Mouse (Mus musculus): ENCODE measurements around the gene Cacna1d. TPM values are rescaled to one million over a fixed set of nuclear protein-coding genes. Genes with fewer than 3 reads are reported as not detected.

The Cacna1d gene
- total and polyA plus RNA-seq, 3 experiments: 0.04 to 0.30 (median 0.22) TPM

DNA sequence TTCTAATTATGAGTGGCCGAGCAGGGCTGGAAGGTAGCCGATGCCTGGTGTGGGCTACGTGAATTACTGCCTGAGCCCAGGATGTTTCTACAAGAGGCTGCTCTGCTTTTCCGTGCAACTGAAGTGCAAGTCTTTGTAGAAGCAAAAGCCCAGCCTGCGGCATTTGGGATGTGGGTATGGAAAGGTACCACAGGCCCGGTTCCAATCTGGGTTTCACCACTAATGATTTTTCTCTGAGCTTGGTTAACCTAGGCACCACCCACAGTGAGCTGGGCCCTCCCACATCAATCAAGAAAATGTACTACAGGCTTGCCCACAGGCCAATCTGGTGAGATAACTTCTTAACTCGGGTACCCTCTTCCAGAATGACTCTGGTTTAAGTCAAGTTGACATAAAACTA is 163.8 kb downstream of the Cacna1d start:
- TF ChIP-seq CTCF (IDR thresholded peaks at IDR 0.05; ENCODE audit: low read depth, low read length): no peak
- no peak for TF ChIP-seq GATA1 (IDR thresholded peaks at IDR 0.05; ENCODE audit: borderline replicate concordance, low read length)
- no peak for TF ChIP-seq GATA2 (IDR thresholded peaks at IDR 0.05; ENCODE audit: borderline replicate concordance, low read depth, low read length)
- no peak for TF ChIP-seq TAL1 (conservative IDR thresholded peaks at IDR 0.05; ENCODE audit: low read depth, low read length)
- TF ChIP-seq POLR2AphosphoS5 (IDR thresholded peaks at IDR 0.05; ENCODE audit: insufficient replicate concordance, low read depth, low read length): no peak
- H3K36me3 ChIP-seq (replicated peaks): no peaks in the 10 kb centered on the region

DNA sequence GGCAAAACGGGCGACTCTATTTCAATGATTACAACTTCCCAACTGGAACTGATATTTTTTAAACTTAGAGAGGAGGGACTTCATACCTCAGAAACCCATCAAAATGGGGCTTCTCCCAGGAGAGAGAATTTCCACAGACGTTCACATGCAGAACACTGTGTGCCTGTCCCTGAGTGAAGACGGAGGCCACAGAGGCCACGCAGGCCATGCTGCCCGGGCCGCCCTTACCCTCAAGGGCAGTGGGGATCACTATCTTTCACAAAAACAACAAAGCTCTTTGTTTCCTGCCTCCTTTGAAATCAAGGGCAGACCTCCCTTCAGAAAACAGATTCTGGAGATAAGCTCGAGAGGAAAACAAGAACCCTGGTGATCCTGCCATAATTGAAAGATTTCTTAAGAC is 164.2 kb downstream of the Cacna1d start:
- peaks cover 5% of the 10 kb centered on the region for H3K27me3 ChIP-seq (ENCODE audit: insufficient read depth, low read length)
- DNase-seq (ENCODE audit: low spot score): no peak
- no peak for ATAC-seq (ENCODE audit: extremely low read depth, insufficient number of reproducible peaks, low FRiP score, poor library complexity, severe bottlenecking)
- no peaks in the 10 kb centered on the region for H3K9me3 ChIP-seq (replicated peaks)
- TF ChIP-seq TAL1 (conservative IDR thresholded peaks at IDR 0.05; ENCODE audit: low read depth, low read length): no peak
- no peak for TF ChIP-seq GATA2 (IDR thresholded peaks at IDR 0.05; ENCODE audit: borderline replicate concordance, low read depth, low read length)
- no peak for TF ChIP-seq CTCF (IDR thresholded peaks at IDR 0.05; ENCODE audit: low read depth, low read length)
- H3K36me3 ChIP-seq (replicated peaks): no peaks in the 10 kb centered on the region
- H3K4me1 ChIP-seq (ENCODE audit: insufficient read depth, low read depth, low read length): no peaks in the 10 kb centered on the region
- no peak overlapping the region for H3K4me3 ChIP-seq (ENCODE audit: low read depth, low read length)

More for the DNA sequence above, 163.8 kb downstream of the Cacna1d start:
- H3K27me3 ChIP-seq (ENCODE audit: insufficient read depth, low read length): peaks cover 4% of the 10 kb centered on the region
- H3K4me1 ChIP-seq (ENCODE audit: insufficient read depth, low read depth, low read length): no peaks in the 10 kb centered on the region
- no peak for DNase-seq (ENCODE audit: low spot score)
- ATAC-seq (ENCODE audit: extremely low read depth, insufficient number of reproducible peaks, low FRiP score, poor library complexity, severe bottlenecking): no peak
- no peaks in the 10 kb centered on the region for H3K9me3 ChIP-seq (replicated peaks)
- H3K4me3 ChIP-seq (ENCODE audit: low read depth, low read length): no peak overlapping the region

DNA sequence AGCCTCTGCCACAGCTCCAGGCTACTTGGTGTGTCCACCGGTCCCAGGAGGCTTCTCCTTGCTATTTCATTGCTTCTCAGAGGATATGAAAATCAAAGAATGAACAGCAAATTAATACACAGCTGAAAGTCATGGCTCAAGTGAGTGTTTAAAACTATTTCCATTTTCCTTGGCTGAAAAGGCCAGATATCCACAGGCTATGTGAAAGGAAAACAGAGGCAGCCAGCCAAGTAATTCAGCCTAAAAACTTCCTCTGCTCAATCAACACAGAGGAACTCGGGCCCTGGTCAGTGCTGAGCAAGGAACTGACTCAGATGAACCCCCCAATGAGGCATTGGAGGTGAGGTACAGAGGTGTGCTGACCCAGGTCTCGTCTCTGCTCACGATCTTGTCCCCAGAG is 165.0 kb downstream of the Cacna1d start:
- DNase-seq (ENCODE audit: low spot score) (no peak), ATAC-seq (ENCODE audit: extremely low read depth, insufficient number of reproducible peaks, low FRiP score, poor library complexity, severe bottlenecking) (no peak)
- H3K4me3 ChIP-seq (ENCODE audit: low read depth, low read length): no peak overlapping the region
- TF ChIP-seq TAL1 (conservative IDR thresholded peaks at IDR 0.05; ENCODE audit: low read depth, low read length) (no peak), POLR2AphosphoS5 (IDR thresholded peaks at IDR 0.05; ENCODE audit: insufficient replicate concordance, low read depth, low read length) (no peak), CTCF (IDR thresholded peaks at IDR 0.05; ENCODE audit: low read depth, low read length) (no peak), GATA1 (IDR thresholded peaks at IDR 0.05; ENCODE audit: borderline replicate concordance, low read length) (no peak), GATA2 (IDR thresholded peaks at IDR 0.05; ENCODE audit: borderline replicate concordance, low read depth, low read length) (no peak)
- H3K4me1 ChIP-seq (ENCODE audit: insufficient read depth, low read depth, low read length): no peaks in the 10 kb centered on the region
- H3K9me3 ChIP-seq (replicated peaks): no peaks in the 10 kb centered on the region
- peaks cover 5% of the 10 kb centered on the region for H3K27me3 ChIP-seq (ENCODE audit: insufficient read depth, low read length)
- H3K36me3 ChIP-seq (replicated peaks): no peaks in the 10 kb centered on the region

DNA sequence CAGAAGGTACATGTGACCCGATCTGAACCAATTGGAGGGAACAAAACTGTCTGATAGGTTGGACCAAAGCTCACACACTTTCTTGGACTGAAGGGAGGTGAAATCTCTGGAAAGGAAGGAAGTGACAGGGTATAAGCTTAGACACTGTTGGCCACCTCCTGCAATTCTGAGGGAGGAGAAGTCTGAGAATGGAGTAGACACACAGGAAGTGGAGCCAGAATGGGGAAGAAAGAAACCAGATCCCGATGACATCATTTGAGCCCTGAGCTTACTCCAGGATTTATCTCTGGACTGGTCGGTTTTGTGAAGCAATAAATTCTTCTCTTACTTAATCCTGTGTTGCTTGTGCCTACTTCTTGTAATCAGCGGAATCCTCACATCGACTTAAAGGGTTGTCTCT is 166.3 kb downstream of the Cacna1d start:
- Histone ChIP-seq H3K4me1 (ENCODE audit: insufficient read depth, low read depth, low read length) (no peaks in the 10 kb centered on the region), H3K4me3 (ENCODE audit: low read depth, low read length) (no peak overlapping the region), H3K27me3 (ENCODE audit: insufficient read depth, low read length) (peaks cover 3% of the 10 kb centered on the region), H3K9me3 (replicated peaks) (no peaks in the 10 kb centered on the region), H3K36me3 (replicated peaks) (no peaks in the 10 kb centered on the region)
- TF ChIP-seq CTCF (IDR thresholded peaks at IDR 0.05; ENCODE audit: low read depth, low read length) (no peak), GATA2 (IDR thresholded peaks at IDR 0.05; ENCODE audit: borderline replicate concordance, low read depth, low read length) (no peak), GATA1 (IDR thresholded peaks at IDR 0.05; ENCODE audit: borderline replicate concordance, low read length) (no peak)
- ATAC-seq (ENCODE audit: extremely low read depth, insufficient number of reproducible peaks, low FRiP score, poor library complexity, severe bottlenecking): no peak
- DNase-seq (ENCODE audit: low spot score): no peak

DNA sequence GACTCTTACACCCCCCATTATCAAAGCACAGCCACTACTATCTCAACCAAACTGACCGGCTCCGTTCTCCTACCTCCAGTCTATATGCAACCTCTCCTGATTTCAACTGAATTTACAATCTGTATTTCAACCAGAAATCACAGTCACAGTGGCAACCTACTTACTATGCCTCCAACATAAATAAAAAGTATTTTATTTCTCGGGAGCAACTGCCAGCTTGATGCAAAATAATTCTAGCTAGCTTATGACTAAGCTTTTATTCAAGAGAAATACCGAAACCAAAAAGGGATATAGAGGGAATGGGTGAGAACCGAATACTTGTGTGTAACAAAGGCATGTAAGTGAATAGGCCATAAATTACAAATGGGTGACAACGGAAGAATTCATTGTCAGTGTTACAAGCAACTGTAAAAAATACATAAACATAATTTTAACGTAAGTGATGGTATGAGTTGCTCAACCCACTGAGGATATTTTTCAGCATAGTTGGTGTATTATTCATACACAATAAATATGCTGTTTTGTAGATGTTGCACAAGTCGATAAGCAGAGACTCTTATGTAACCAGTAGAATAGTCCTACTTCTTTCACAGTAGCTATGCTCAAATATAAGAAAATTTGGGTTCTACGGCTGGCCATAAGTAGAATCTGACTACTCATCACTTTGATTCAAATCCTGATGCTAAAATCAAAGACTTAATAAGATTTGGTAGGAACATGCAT is 172.4 kb downstream of the Cacna1d start:
- Histone ChIP-seq H3K27me3 (ENCODE audit: insufficient read depth, low read length) (peaks cover 5% of the 10 kb centered on the region), H3K9me3 (replicated peaks) (no peaks in the 10 kb centered on the region), H3K36me3 (replicated peaks) (no peaks in the 10 kb centered on the region), H3K4me3 (ENCODE audit: low read depth, low read length) (no peak overlapping the region), H3K4me1 (ENCODE audit: insufficient read depth, low read depth, low read length) (no peaks in the 10 kb centered on the region)
- ATAC-seq (ENCODE audit: extremely low read depth, insufficient number of reproducible peaks, low FRiP score, poor library complexity, severe bottlenecking) (no peak), DNase-seq (ENCODE audit: low spot score) (no peak)
- TF ChIP-seq CTCF (IDR thresholded peaks at IDR 0.05; ENCODE audit: low read depth, low read length) (no peak), GATA2 (IDR thresholded peaks at IDR 0.05; ENCODE audit: borderline replicate concordance, low read depth, low read length) (no peak), TAL1 (conservative IDR thresholded peaks at IDR 0.05; ENCODE audit: low read depth, low read length) (no peak), POLR2AphosphoS5 (IDR thresholded peaks at IDR 0.05; ENCODE audit: insufficient replicate concordance, low read depth, low read length) (no peak), GATA1 (IDR thresholded peaks at IDR 0.05; ENCODE audit: borderline replicate concordance, low read length) (no peak)

DNA sequence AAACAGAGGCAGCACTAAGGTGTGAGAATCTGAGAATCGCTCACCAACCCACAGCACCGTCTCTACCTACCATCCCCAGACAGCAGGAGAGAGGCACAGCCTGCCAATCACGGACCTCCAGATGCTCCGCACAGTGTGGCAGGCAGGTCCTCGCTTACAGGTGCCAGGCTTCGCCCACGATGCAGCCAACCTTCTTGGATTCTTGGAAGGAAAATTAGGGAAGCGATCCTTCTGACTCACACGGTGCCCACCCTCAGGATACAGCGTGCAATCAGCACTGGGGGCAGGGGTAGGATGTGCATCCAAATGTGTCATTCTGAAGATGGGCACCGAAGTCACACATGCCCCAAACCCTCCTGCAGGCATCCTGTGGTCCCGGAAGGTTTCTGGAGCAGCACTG is 173.0 kb downstream of the Cacna1d start:
- Histone ChIP-seq H3K4me3 (ENCODE audit: low read depth, low read length) (no peak overlapping the region), H3K4me1 (ENCODE audit: insufficient read depth, low read depth, low read length) (no peaks in the 10 kb centered on the region), H3K27me3 (ENCODE audit: insufficient read depth, low read length) (peaks cover 5% of the 10 kb centered on the region), H3K9me3 (replicated peaks) (no peaks in the 10 kb centered on the region), H3K36me3 (replicated peaks) (no peaks in the 10 kb centered on the region)
- DNase-seq (ENCODE audit: low spot score) (no peak), ATAC-seq (ENCODE audit: extremely low read depth, insufficient number of reproducible peaks, low FRiP score, poor library complexity, severe bottlenecking) (no peak)
- no peak for TF ChIP-seq TAL1 (conservative IDR thresholded peaks at IDR 0.05; ENCODE audit: low read depth, low read length)
- TF ChIP-seq POLR2AphosphoS5 (IDR thresholded peaks at IDR 0.05; ENCODE audit: insufficient replicate concordance, low read depth, low read length): no peak
- no peak for TF ChIP-seq GATA1 (IDR thresholded peaks at IDR 0.05; ENCODE audit: borderline replicate concordance, low read length)
- no peak for TF ChIP-seq GATA2 (IDR thresholded peaks at IDR 0.05; ENCODE audit: borderline replicate concordance, low read depth, low read length)
- no peak for TF ChIP-seq CTCF (IDR thresholded peaks at IDR 0.05; ENCODE audit: low read depth, low read length)

All from G1E (cell line).